Mouse (Mus musculus): ENCODE data around the gene Tenm2.

DNA sequence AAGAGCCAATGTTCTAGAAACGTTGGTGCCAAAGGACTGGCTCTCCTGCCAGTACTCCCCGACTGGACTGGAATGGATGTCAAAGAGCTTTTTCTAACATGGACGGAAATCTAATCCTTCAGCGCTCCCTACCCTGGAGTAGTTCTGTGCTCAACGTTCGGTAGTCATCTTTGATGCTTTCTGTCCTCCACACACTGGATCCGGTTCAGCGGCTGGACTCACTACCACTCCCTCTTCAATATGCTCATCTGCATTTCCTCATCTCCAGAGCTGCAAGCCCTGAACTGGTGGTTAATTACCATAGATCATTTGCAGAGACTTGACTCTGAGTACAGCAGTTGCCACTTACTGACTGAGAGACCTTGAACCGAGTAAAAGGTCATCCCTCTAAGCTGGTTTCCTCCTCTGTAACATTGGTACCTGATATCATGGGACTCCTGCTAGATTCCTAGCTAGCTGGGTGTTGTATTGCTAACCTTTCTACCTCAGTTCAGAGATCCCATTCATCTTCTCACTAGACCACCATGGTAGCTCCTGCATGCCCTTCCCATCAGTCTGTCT lies 698.1 kb downstream of the Tenm2 start:
- no peak for TF ChIP-seq POLR2A (IDR thresholded peaks at IDR 0.05; ENCODE audit: borderline replicate concordance, low read depth, low read length)
- TF ChIP-seq CTCF (IDR thresholded peaks at IDR 0.05; ENCODE audit: low read depth, low read length) = no peak

Measured in bone marrow macrophage, adult 2 months (primary cell).